Mouse (Mus musculus): ENCODE data around the gene Pacs2.

Pacs2 gene

GRCm38 (mm10) chr12:113013604-113014558 is at the start of gene Pacs2:
Gene Pacs2, plus strand, starts transcription at chr12:113014508.
- peak; percentile 95 to 98 for DNase-seq

- DNase-seq, result peak in 1 of 2 experiments; percentile 25
Observed at GRCm38 (mm10) chr12:112965783-112966182, 48.5 kb upstream of the Pacs2 start.

- peak in 1 of 2 experiments; percentile 9 for DNase-seq
Observed at GRCm38 (mm10) chr12:112968943-112969342, 45.4 kb upstream of the Pacs2 start.

GRCm38 (mm10) chr12:112969616-112970015 is 44.7 kb upstream of the Pacs2 start:
- peak in 1 of 2 experiments; percentile 15 for DNase-seq

GRCm38 (mm10) chr12:112974736-112975135 is 39.6 kb upstream of the Pacs2 start:
- no peak for DNase-seq

- DNase-seq, result peak; percentile 95 to 97
Observed at GRCm38 (mm10) chr12:112976371-112977073, 37.8 kb upstream of the Pacs2 start, which contains the start of gene Btbd6. Gene Btbd6, plus strand, starts transcription at chr12:112976482.

- DNase-seq, result peak in 1 of 2 experiments; percentile 42
Observed at GRCm38 (mm10) chr12:112977156-112977555, 37.2 kb upstream of the Pacs2 start.

GRCm38 (mm10) chr12:112982031-112982430 is 32.3 kb upstream of the Pacs2 start:
- DNase-seq, result peak in 1 of 2 experiments; percentile 15

- peak in 1 of 2 experiments; percentile 14 for DNase-seq
Observed at GRCm38 (mm10) chr12:112985346-112985745, 29.0 kb upstream of the Pacs2 start.

GRCm38 (mm10) chr12:112987877-112988276 is 26.4 kb upstream of the Pacs2 start:
- peak; percentile 42 to 53 for DNase-seq

GRCm38 (mm10) chr12:112990706-112991405 is 23.5 kb upstream of the Pacs2 start:
- no peak for DNase-seq

GRCm38 (mm10) chr12:112991444-112991843 is 22.9 kb upstream of the Pacs2 start:
- no peak for DNase-seq

- DNase-seq, result peak; percentile 22 to 57
Observed at GRCm38 (mm10) chr12:112994153-112994552, 20.2 kb upstream of the Pacs2 start.

GRCm38 (mm10) chr12:112999569-113000293 is 14.6 kb upstream of the Pacs2 start:
- DNase-seq, result no peak

- DNase-seq, result peak; percentile 98
Observed at GRCm38 (mm10) chr12:113000294-113001132, 13.8 kb upstream of the Pacs2 start, which contains the start of gene Brf1. Gene Brf1, minus strand, starts transcription at chr12:113000704.

- DNase-seq, result no peak
Observed at GRCm38 (mm10) chr12:113001133-113001474, 13.2 kb upstream of the Pacs2 start.

- peak in 1 of 2 experiments; percentile 18 for DNase-seq
Observed at GRCm38 (mm10) chr12:113002667-113003066, 11.6 kb upstream of the Pacs2 start.

- DNase-seq, result no peak
Observed at GRCm38 (mm10) chr12:113004011-113004410, 10.3 kb upstream of the Pacs2 start.

GRCm38 (mm10) chr12:113004993-113005392 is 9.3 kb upstream of the Pacs2 start:
- peak; percentile 89 to 90 for DNase-seq

GRCm38 (mm10) chr12:113011702-113012360 is 2.5 kb upstream of the Pacs2 start:
- peak; percentile 60 to 64 for DNase-seq

Measured in kidney, postnatal 25 days (tissue).